Mouse (Mus musculus): ENCODE results near the gene Ulk4.

DNA sequence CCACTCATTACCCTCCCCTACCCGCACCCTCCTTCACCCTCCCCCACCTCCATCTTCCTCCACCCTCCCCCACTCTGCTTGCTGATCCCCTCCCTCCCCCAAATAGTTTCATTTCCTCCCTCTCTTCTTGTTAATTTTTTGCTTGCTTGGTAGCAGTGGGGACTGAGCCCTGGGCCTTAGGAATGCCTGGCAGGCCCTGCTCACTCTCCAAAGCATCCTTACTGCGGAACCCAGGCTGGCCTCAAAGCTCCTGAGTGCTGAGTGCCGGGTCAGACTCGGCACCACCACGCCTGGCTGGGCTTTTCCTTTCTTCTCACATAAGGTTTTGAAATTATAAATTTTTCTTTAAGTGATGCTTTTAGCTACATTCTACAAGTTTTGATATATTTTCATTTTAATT is 221.0 kb downstream of the Ulk4 start:
- TF ChIP-seq CTCF (IDR thresholded peaks at IDR 0.05; ENCODE audit: borderline replicate concordance, extremely low read depth, insufficient read depth, insufficient read length) = no peak
- TF ChIP-seq POLR2A (IDR thresholded peaks at IDR 0.05; ENCODE audit: borderline replicate concordance, extremely low read depth, insufficient read depth, insufficient read length, poor library complexity, severe bottlenecking) = no peak
